Mouse (Mus musculus): ENCODE data around the gene Zfp106. TPM values are rescaled to one million over a fixed set of nuclear protein-coding genes. Genes with fewer than 3 reads are reported as not detected.
A peak's percentile ranks its signal among the peaks of the same experiment; 100 is the strongest.

The Zfp106 gene
- total RNA-seq, 2 experiments from 2014 or later = 154 to 160 TPM

DNA sequence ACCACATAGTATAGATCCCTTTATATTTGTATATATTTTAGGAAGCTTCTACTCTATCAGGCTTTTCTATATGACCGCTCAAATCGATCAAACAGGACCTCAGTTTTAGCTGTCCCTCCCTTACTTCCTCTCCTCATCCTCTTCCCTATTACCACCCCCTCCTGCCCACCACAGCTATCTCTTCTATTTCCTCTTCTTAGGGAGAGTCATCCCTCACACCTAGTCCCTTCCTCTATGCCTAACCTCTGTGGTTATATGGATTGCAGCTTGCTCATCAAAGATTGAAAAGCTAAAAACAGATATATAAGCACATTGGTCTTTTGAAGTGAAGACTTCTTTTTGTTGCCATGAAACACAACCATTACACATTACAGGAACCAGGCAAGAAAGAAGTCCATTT is 18.9 kb downstream of the Zfp106 start:
- DNase-seq = no peak

DNA sequence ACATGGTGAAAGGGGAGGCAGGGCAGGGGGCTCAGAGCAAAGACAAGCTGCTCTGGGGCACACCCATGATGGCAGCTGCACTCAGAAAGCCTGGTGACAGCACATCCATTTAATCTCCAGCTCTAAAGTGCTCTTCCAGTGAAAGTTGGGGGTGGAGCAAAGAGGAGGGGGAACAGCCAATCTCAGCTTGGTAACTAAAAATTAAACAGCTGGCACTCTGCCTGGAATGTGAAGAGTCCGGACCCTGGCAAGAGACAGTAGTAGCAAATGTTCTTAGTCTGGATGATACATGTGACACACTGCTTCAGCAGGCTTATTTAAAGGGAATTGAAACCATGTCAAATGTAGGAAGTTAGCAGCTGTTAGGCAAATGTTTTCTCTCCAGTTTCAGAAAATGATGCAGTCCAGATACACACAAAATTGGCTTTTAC is 23.9 kb downstream of the Zfp106 start:
- DNase-seq = peak; percentile 88

- peak; percentile 23 for DNase-seq
Observed at GRCm38 (mm10) chr2:120539333-120539732, 24.3 kb downstream of the Zfp106 start.

DNA sequence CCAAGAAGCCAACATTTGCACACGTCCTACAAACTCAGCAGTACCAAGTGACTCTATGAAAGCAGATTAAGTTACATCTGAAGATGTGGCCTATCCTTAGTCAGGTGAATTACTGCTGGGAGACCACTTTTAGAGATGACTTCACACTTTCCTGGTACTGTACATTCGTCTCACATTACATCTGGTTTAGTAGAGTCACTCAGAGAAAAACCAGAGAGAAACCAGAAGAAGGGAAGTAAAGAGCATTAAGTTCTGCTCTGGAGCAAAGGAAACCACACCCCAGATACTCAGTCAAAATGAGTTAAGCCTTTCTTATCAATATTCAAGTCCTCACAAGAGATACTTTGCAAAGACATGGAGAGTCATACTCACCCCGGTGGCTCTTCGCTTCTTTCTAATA is 32.4 kb downstream of the Zfp106 start:
- no peak for DNase-seq

DNA sequence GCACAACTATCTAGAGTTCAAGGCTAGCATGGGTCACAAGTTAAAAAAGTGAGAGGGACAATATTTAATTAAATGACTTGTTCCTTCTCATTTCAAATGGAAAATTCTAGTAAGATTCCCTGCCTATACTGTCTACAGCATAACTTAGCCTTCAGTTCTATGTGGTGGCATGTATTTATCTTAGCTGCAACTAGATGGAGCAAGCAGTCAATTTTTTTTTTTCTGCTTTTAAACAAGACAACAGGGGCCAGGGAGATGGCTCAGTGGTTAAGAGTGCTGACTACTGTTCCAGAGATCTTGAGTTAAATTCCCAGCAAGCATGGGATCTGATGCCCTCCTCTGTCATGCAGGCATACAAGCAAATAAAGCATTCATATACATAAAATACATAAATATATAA is 34.1 kb downstream of the Zfp106 start:
- DNase-seq = no peak

GRCm38 (mm10) chr2:120526771-120527170 is 36.9 kb downstream of the Zfp106 start:
- DNase-seq = no peak

GRCm38 (mm10) chr2:120518547-120519210 is 45.0 kb downstream of the Zfp106 start:
- DNase-seq = no peak

GRCm38 (mm10) chr2:120514181-120514580 is 49.5 kb downstream of the Zfp106 start:
- no peak for DNase-seq

DNA sequence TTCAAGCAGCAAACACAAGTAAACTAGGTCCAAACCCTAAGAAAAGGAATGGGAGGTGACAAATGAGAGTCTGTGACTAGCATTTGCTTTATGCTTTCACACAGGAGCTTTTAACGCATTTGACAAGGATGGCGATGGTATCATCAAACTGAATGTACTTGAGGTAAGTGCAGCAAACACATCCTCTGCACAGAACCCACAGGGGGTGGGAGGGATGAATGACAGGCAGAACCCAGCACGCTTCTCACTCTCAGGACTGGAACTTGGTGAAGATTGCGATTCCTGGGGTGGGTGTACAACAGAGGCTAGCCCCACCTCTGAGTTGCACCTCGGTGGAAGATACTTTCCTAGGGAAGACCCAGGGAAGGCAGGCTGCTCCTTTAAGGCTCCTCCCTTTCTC is 59.7 kb downstream of the Zfp106 start:
- DNase-seq = no peak

DNA sequence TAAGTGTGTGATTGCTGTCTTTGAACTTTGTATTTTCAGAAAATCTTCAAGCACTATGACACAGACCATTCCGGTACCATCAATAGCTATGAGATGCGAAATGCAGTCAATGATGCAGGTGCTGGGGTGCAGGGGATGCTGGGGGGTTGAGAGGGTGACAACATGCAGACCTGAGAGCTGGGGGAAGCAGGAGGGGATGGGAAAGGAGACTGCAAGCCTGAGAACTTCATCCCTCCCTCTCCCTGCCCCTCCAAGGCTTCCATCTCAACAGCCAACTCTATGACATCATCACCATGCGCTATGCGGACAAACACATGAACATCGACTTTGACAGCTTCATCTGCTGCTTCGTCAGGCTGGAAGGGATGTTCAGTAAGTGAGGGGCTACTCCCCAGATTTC is 60.5 kb downstream of the Zfp106 start:
- DNase-seq = no peak

DNA sequence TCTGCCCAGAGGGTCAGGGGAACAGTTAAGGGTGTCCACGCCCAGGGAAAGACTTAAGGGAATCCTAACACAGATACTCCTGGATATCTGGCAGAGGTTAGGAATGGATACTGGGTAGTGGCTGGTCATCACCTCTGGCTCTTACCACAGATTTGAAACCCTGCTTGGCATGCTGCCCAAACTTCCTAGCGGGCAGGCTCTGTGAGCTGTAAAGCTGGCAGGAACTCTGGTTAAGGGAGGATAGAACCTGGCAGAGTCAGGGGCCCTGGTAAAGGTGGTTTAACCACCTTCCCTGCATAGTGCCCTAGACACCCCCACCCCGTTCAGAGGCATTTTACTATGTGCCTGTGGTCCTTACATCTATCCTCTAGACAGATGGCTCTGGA is 61.0 kb downstream of the Zfp106 start:
- peak; percentile 72 for DNase-seq

- no peak for DNase-seq
Observed at GRCm38 (mm10) chr2:120501931-120502604, 61.6 kb downstream of the Zfp106 start.

DNA sequence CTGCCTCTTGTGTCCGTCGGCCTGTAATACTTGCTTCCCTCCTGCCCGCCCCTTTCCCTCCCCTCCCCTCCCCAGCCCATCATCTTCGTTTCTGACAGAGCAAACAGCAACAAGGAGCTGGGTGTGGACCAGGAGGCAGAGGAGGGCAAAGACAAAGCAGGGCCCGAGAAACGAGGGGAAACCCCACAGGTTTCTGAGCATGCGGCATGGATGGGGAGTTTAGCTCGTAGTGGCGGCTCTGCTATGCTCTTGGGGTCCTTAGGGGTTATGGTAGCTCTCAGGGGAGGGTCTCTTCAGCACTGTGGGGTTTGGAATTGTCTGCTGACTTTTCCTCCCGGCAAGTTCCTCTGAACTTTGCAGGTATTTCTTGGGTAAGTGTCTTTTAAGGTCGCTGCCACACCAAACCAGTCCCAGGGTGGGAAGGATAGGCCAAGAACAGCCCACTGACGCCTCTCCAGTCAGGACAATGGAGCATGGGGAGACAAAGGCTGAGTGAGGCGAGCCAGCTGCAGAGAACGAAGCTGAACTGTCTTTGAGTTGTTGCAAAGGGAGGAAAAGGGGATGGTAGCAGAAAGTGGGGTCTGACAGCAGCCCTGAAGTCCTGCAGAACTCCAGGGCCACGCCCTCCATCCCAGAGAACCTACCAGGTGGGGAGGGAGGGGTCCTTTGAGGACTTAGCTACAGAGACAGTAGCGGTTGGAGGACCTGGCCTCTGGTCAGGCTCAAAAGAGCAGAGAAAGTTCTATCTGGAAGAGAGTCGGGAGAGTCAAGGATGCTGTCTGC is 62.3 kb downstream of the Zfp106 start:
- DNase-seq = no peak

- DNase-seq = no peak
Observed at GRCm38 (mm10) chr2:120499971-120500471, 63.6 kb downstream of the Zfp106 start.

DNA sequence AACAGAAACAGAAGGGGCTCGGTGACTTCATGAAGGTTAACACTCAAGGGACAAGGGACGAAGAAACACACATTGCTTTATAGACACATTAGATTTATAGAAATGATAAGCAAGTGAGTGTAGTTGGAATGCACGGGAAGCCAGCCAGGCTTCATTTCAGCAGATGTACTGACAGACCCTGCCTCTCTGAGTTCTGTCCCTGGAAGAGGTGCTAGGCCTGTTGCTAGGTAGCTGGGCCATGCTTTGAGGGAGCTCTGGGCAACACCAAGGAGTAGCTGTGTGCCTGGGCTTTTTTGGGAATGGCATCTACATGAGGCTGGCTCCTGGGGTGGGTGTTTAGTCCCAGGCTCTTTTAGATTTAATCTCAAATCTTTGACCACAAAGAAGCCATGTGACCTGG is 67.1 kb downstream of the Zfp106 start:
- DNase-seq = no peak

DNA sequence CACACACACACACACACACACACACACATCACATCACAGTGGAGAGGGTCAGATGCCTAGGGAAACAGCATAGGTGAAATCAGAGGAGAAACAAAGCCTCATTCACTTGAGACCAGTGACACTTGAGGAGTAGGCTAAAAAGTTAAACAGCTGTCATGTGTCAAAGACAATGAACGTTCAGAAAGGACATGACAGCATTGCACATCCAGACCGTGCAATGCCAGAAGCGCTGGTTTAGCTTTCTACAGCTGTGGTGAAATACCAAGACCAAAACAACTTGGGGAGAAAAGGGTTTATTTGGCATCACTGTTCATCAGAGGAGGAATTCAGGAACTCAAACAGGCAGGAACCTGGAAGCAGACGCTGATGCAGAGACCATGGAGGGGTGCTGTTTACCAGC is 70.4 kb downstream of the Zfp106 start:
- no peak for DNase-seq

DNA sequence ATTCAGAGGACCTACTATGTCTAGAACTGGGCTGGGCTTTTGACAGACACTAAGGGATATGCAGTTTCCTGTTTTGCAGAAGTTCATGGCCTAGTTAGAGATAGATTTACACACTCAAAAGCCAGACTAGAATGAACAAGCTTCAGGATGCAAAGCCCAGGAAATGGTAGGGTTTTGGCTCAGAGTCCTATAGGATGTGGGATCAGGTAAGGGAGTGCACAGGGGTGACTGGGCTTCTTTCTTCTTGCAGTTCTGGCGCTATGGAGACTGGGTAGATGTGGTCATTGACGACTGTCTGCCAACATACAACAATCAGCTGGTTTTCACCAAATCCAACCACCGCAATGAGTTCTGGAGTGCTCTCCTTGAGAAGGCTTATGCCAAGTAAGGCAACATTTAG is 79.4 kb downstream of the Zfp106 start:
- DNase-seq = no peak

DNA sequence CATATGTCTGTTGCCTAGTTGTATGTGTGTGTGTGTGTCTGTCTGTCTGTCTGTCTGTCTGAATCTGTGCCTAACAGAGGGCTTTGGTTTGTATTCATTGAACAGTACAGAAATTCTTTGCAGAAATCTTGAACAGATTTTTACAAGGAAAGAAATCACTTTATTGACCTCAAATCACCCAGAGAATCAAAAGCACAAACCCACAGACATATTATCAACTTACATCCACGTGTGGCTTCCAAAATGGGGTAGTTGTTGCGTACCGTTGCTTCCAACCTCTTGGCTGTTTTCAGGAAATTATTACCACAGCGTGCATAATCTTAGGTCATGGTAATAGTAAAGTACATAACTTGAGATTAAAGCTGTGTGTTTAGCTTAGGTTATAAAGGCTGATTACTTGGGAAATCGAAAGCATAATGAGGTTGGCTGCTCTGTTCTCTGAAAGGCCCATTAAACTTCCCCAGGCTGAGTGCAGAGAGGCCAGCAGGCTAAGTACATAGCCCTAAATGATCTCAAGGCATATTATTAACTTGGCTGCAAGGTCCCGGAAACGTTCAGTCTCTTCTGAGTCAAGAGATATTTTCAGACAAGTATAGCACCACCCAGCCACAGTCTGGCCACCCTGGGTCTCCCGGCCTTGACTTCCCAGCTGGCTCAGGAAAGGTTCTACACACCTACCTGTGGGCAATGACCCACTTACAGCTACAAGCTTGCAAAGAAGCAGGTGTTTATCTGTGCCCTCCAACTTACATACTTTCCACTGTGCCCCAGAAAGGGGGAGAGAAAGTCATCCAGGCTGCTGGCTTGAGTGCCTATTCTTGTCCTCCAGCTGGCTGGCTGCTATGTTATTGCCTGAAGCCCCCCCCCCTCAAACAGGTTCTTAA is 80.9 kb downstream of the Zfp106 start:
- DNase-seq = peak; percentile 18

DNA sequence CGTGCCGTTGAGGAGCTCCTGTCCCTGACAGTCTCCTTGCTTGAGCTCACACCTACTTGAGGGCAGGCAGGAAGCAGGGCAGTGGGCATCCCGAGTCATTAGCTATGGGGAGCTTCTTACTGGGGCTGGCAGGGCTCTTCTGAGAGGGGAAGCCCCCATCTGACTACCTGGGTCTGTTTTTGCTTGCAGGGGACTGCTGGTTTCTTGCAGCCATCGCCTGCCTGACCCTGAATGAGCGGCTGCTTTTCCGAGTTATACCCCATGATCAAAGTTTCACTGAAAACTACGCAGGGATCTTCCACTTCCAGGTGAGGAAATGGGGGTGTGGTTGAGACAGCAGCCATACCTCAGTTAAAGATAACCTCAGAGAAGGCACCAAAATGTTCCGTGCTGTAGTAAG is 81.7 kb downstream of the Zfp106 start:
- DNase-seq = no peak

DNA sequence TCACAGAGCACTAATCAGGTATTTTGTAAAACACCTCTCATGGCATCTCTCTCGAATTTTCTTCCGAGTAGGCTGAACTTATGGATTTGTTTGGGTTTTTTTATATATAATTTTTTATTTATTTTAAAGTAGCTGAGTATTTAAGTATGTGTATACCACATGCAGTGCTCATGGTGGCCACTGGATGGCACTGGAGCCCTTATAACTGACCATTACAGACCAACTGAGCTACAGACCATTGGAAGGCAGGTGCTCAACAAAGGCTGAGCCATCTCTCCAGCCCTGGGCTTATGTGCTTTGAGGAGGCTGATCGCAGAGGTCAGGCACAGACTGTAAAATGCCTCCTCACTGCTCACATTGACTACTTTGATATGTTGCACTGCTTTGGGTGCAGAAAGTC is 85.0 kb downstream of the Zfp106 start:
- peak; percentile 87 for DNase-seq

GRCm38 (mm10) chr2:120476277-120477087 is 87.2 kb downstream of the Zfp106 start:
- DNase-seq = no peak

Data from heart, postnatal 4 days (tissue).